Comparison of ENCODE assay signal across 17 mouse cellular contexts in the genomic region with DNA sequence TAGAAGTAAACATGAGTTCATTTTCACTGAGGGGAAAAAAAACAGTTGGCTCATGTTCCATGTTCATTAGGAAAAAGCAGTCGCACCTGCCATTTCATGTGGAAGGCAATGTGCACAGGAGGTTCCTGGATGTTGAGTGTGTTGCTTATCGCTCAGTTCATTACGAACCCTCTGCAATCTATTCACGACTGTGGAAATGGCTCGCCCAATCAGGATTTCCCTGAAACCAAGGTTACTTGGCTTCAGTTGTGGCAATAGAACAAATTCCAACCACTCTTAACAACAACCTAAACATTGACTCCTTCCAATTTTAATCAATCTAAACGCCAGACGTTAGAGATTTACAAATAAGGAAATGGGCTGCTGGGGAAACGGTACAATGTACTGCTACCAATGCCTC.
A peak's percentile ranks its signal among the peaks of the same experiment; 100 is the strongest.
DNase-seq lines count a peak whose midpoint lies in the region; ATAC-seq lines count a peak whose summit lies in the region.
"Had no signal": no experiment of that assay in that cellular context is flagged by ENCODE, and none has a peak within 500 bp of the region (broad histone marks: within the 10 kb centered on the region; RNA-seq: fewer than 3 reads in every experiment).

No protein-coding gene starts in this region.

- no peak overlapping the region for H3K9ac ChIP-seq in forebrain, embryonic 13.5 days
- no peak overlapping the region for H3K9ac ChIP-seq in forebrain, embryonic 12.5 days
- H3K9ac ChIP-seq in hindbrain, embryonic 14.5 days, result no peak overlapping the region
- no peak overlapping the region for H3K9ac ChIP-seq in hindbrain, embryonic 12.5 days
- H3K9ac ChIP-seq in heart, embryonic 13.5 days, result no peak overlapping the region
- no peak overlapping the region for H3K9ac ChIP-seq in midbrain, embryonic 16.5 days (ENCODE audit: low read depth, low read length)
- H3K9ac ChIP-seq: lung, embryonic 14.5 days; midbrain, embryonic 15.5 days had no signal

- DNase-seq in hindbrain, embryonic 14.5 days (ENCODE audit: low spot score), result no peak
- peak; percentile 22 for DNase-seq in MN1 (ENCODE audit: low spot score)
- no peak for DNase-seq in ovary, postnatal 10 days (ENCODE audit: low spot score)
- DNase-seq: cerebellum, adult 18-20 months; gastrocnemius, postnatal 25 days; liver; lung, embryonic 14.5 days; right cerebral cortex, postnatal 14 days had no signal

- H3K4me3 ChIP-seq in forebrain, embryonic 13.5 days, result no peak overlapping the region
- H3K4me3 ChIP-seq in forebrain, embryonic 12.5 days (replicated peaks), result no peak overlapping the region
- no peak overlapping the region for H3K4me3 ChIP-seq in hindbrain, embryonic 14.5 days (replicated peaks; ENCODE audit: low read length)
- no peak overlapping the region for H3K4me3 ChIP-seq in hindbrain, embryonic 12.5 days
- no peak overlapping the region for H3K4me3 ChIP-seq in heart, embryonic 13.5 days
- H3K4me3 ChIP-seq in midbrain, embryonic 16.5 days (ENCODE audit: low read depth, low read length), result no peak overlapping the region
- H3K4me3 ChIP-seq: midbrain, embryonic 15.5 days had no signal

- H3K4me2 ChIP-seq in forebrain, embryonic 13.5 days, result no peak overlapping the region
- no peak overlapping the region for H3K4me2 ChIP-seq in forebrain, embryonic 12.5 days
- H3K4me2 ChIP-seq in hindbrain, embryonic 14.5 days (replicated peaks), result no peak overlapping the region
- no peak overlapping the region for H3K4me2 ChIP-seq in hindbrain, embryonic 12.5 days (replicated peaks)
- H3K4me2 ChIP-seq in heart, embryonic 13.5 days, result peak overlapping the region; percentile 53
- H3K4me2 ChIP-seq in midbrain, embryonic 16.5 days (ENCODE audit: low read length), result no peak overlapping the region
- H3K4me2 ChIP-seq: lung, embryonic 14.5 days; midbrain, embryonic 15.5 days had no signal

- peak; percentile 57; the same call in 1 of the 2 replicates for ATAC-seq in forebrain, embryonic 13.5 days
- no peak for ATAC-seq in forebrain, embryonic 12.5 days (ENCODE audit: low FRiP score)
- 0 out of 2 replicates have a peak, but pooled peaks have one; percentile 34 for ATAC-seq in hindbrain, embryonic 14.5 days (ENCODE audit: low FRiP score)
- no peak for ATAC-seq in hindbrain, embryonic 12.5 days (ENCODE audit: low FRiP score)
- no peak for ATAC-seq in heart, embryonic 13.5 days (ENCODE audit: extremely low read depth, insufficient number of reproducible peaks, low FRiP score, low TSS enrichment)
- no peak for ATAC-seq in midbrain, embryonic 16.5 days
- ATAC-seq: inflammation-experienced regulatory T-cells, adult 6 months; midbrain, embryonic 15.5 days; Patski had no signal

- no peaks in the 10 kb centered on the region for H3K9me3 ChIP-seq in forebrain, embryonic 13.5 days (replicated peaks)
- H3K9me3 ChIP-seq in forebrain, embryonic 12.5 days, result no peaks in the 10 kb centered on the region
- no peaks in the 10 kb centered on the region for H3K9me3 ChIP-seq in hindbrain, embryonic 14.5 days (ENCODE audit: control insufficient read depth, low read length)
- H3K9me3 ChIP-seq in hindbrain, embryonic 12.5 days (replicated peaks), result no peaks in the 10 kb centered on the region
- H3K9me3 ChIP-seq in heart, embryonic 13.5 days, result peaks cover 4% of the 10 kb centered on the region; the same call in 1 of the 2 replicates
- 0 out of 2 replicates have a peak, but pooled peaks cover 3% of the 10 kb centered on the region for H3K9me3 ChIP-seq in midbrain, embryonic 16.5 days (replicated peaks; ENCODE audit: control insufficient read depth, low read length, poor library complexity, severe bottlenecking)
- H3K9me3 ChIP-seq: midbrain, embryonic 15.5 days had no signal

- no peak overlapping the region for H3K27ac ChIP-seq in forebrain, embryonic 13.5 days
- H3K27ac ChIP-seq in forebrain, embryonic 12.5 days, result no peak overlapping the region
- no peak overlapping the region for H3K27ac ChIP-seq in hindbrain, embryonic 14.5 days
- no peak overlapping the region for H3K27ac ChIP-seq in hindbrain, embryonic 12.5 days
- peak overlapping the region; percentile 94 for H3K27ac ChIP-seq in heart, embryonic 13.5 days (replicated peaks)
- no peak overlapping the region for H3K27ac ChIP-seq in midbrain, embryonic 16.5 days (ENCODE audit: low read length)
- H3K27ac ChIP-seq: kidney, postnatal 0 days; midbrain, embryonic 15.5 days had no signal

- no peaks in the 10 kb centered on the region for H3K4me1 ChIP-seq in forebrain, embryonic 13.5 days
- no peaks in the 10 kb centered on the region for H3K4me1 ChIP-seq in forebrain, embryonic 12.5 days
- no peaks in the 10 kb centered on the region for H3K4me1 ChIP-seq in hindbrain, embryonic 14.5 days (replicated peaks; ENCODE audit: control insufficient read depth, insufficient read depth, low read length)
- H3K4me1 ChIP-seq in hindbrain, embryonic 12.5 days, result peaks cover 2% of the 10 kb centered on the region; the same call in 1 of the 2 replicates
- peaks cover 38% of the 10 kb centered on the region for H3K4me1 ChIP-seq in heart, embryonic 13.5 days
- H3K4me1 ChIP-seq in midbrain, embryonic 16.5 days (ENCODE audit: control insufficient read depth, insufficient read depth, low read length), result no peaks in the 10 kb centered on the region
- H3K4me1 ChIP-seq: midbrain, embryonic 15.5 days had no signal

- no peaks in the 10 kb centered on the region for H3K27me3 ChIP-seq in forebrain, embryonic 13.5 days
- H3K27me3 ChIP-seq in forebrain, embryonic 12.5 days, result no peaks in the 10 kb centered on the region
- no peaks in the 10 kb centered on the region for H3K27me3 ChIP-seq in hindbrain, embryonic 14.5 days (ENCODE audit: control insufficient read depth, insufficient read depth, low read length)
- no peaks in the 10 kb centered on the region for H3K27me3 ChIP-seq in hindbrain, embryonic 12.5 days
- no peaks in the 10 kb centered on the region for H3K27me3 ChIP-seq in heart, embryonic 13.5 days (replicated peaks)
- H3K27me3 ChIP-seq in midbrain, embryonic 16.5 days (ENCODE audit: control insufficient read depth, insufficient read depth, low read depth, low read length), result no peaks in the 10 kb centered on the region
- H3K27me3 ChIP-seq: midbrain, embryonic 15.5 days; Patski had no signal

- WGBS in forebrain, embryonic 13.5 days, result 80% methylated on average over 8 of the region's 8 CpGs
- 87% methylated on average over 8 of the region's 8 CpGs for WGBS in forebrain, embryonic 12.5 days
- 80% methylated on average over 8 of the region's 8 CpGs for WGBS in hindbrain, embryonic 14.5 days
- WGBS in hindbrain, embryonic 12.5 days, result 83% methylated on average over 8 of the region's 8 CpGs
- 35% methylated on average over 8 of the region's 8 CpGs for WGBS in heart, embryonic 13.5 days
- WGBS in midbrain, embryonic 16.5 days, result 84% methylated on average over 8 of the region's 8 CpGs

- no peaks in the 10 kb centered on the region for H3K36me3 ChIP-seq in forebrain, embryonic 13.5 days (ENCODE audit: poor library complexity, severe bottlenecking)
- H3K36me3 ChIP-seq in forebrain, embryonic 12.5 days (replicated peaks), result no peaks in the 10 kb centered on the region
- H3K36me3 ChIP-seq in hindbrain, embryonic 14.5 days (replicated peaks; ENCODE audit: control insufficient read depth, insufficient read depth), result no peaks in the 10 kb centered on the region
- no peaks in the 10 kb centered on the region for H3K36me3 ChIP-seq in hindbrain, embryonic 12.5 days
- no peaks in the 10 kb centered on the region for H3K36me3 ChIP-seq in heart, embryonic 13.5 days
- no peaks in the 10 kb centered on the region for H3K36me3 ChIP-seq in midbrain, embryonic 16.5 days (ENCODE audit: control insufficient read depth, insufficient read depth, low read length)
- H3K36me3 ChIP-seq: midbrain, embryonic 15.5 days had no signal

Comparison
In these comparisons a context has a peak if more than half of its experiments do, and no peak if none do; other contexts are left out.
1. ATAC-seq: peak in forebrain, embryonic 13.5 days (single experiment) and hindbrain, embryonic 14.5 days (single experiment); none in forebrain, embryonic 12.5 days (single experiment), hindbrain, embryonic 12.5 days (single experiment), heart, embryonic 13.5 days (single experiment) and midbrain, embryonic 16.5 days (single experiment).